Mouse (Mus musculus): ENCODE measurements around the gene Ptpn1.

Ptpn1 gene

GRCm38 (mm10) chr2:167949250-167949649 is 17.4 kb downstream of the Ptpn1 start:
- DNase-seq = no peak

GRCm38 (mm10) chr2:167949808-167950207 is 18.0 kb downstream of the Ptpn1 start:
- DNase-seq = no peak

- no peak for DNase-seq
Observed at GRCm38 (mm10) chr2:167950681-167951080, 18.8 kb downstream of the Ptpn1 start.

- DNase-seq = no peak
Observed at GRCm38 (mm10) chr2:167951301-167952211, 19.7 kb downstream of the Ptpn1 start.

GRCm38 (mm10) chr2:167953819-167954218 is 22.0 kb downstream of the Ptpn1 start:
- DNase-seq = no peak

- DNase-seq = no peak
Observed at GRCm38 (mm10) chr2:167954928-167955327, 23.1 kb downstream of the Ptpn1 start.

- no peak for DNase-seq
Observed at GRCm38 (mm10) chr2:167957539-167957938, 25.7 kb downstream of the Ptpn1 start.

GRCm38 (mm10) chr2:167958082-167958788 is 26.4 kb downstream of the Ptpn1 start:
- peak; percentile 59 for DNase-seq

- DNase-seq = peak; percentile 76
Observed at GRCm38 (mm10) chr2:167958843-167959242, 27.0 kb downstream of the Ptpn1 start.

GRCm38 (mm10) chr2:167959384-167959911 is 27.6 kb downstream of the Ptpn1 start:
- no peak for DNase-seq

- no peak for DNase-seq
Observed at GRCm38 (mm10) chr2:167959996-167960395, 28.1 kb downstream of the Ptpn1 start.

- DNase-seq = no peak
Observed at GRCm38 (mm10) chr2:167960584-167960983, 28.7 kb downstream of the Ptpn1 start.

GRCm38 (mm10) chr2:167962347-167962746 is 30.5 kb downstream of the Ptpn1 start:
- no peak for DNase-seq

GRCm38 (mm10) chr2:167963176-167963575 is 31.3 kb downstream of the Ptpn1 start:
- no peak for DNase-seq

- no peak for DNase-seq
Observed at GRCm38 (mm10) chr2:167963778-167964300, 32.0 kb downstream of the Ptpn1 start.

- DNase-seq = no peak
Observed at GRCm38 (mm10) chr2:167964320-167964719, 32.5 kb downstream of the Ptpn1 start.

GRCm38 (mm10) chr2:167965911-167966310 is 34.1 kb downstream of the Ptpn1 start:
- no peak for DNase-seq

GRCm38 (mm10) chr2:167968504-167968903 is 36.6 kb downstream of the Ptpn1 start:
- no peak for DNase-seq

- DNase-seq = no peak
Observed at GRCm38 (mm10) chr2:167969851-167970541, 38.1 kb downstream of the Ptpn1 start.

GRCm38 (mm10) chr2:167972146-167972545 is 40.3 kb downstream of the Ptpn1 start:
- DNase-seq = no peak

- DNase-seq = no peak
Observed at GRCm38 (mm10) chr2:167972809-167973208, 41.0 kb downstream of the Ptpn1 start.

- DNase-seq = no peak
Observed at GRCm38 (mm10) chr2:167975746-167976145, 43.9 kb downstream of the Ptpn1 start.

GRCm38 (mm10) chr2:167978271-167978670 is 46.4 kb downstream of the Ptpn1 start:
- no peak for DNase-seq
